Mouse (Mus musculus): ENCODE data around the gene Gm28374.
"Not testable (repeated sequence)": the region's sequence is repeated elsewhere in the genome, so short reads cannot be mapped to it uniquely, and the experiment has no call there.

Gm28374 gene

DNA sequence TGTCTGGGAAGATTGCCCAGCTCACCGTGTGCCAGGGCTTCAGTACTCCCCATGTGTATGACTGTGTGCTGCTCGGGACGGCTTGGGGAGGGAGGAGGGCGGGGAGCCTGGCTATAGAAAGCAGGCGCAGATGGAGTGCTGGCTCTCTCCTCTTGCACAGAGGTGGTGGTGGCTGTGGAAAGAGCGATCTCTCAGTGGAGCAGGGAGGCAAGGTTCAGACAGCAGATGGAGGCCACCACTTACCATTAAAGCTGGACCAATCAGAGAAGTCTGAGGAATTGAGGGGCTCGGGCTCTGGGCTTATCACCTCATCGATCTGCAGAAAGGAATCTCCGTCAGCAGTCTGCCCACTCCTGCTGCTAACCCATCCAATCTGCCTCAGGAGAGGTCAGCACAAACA, at the start of gene Gm28374:
TSS of gene Gm28374 (minus strand) at position 101 of the 400 bp plus-strand sequence.
- no peak for DNase-seq (ENCODE audit: extremely low spot score, low spot score)

- not testable (repeated sequence) for DNase-seq (ENCODE audit: extremely low spot score, low spot score)
Measured at GRCm38 (mm10) chr19:6130414-6131128, 48.5 kb upstream of the Gm28374 start.

- DNase-seq (ENCODE audit: extremely low spot score, low spot score) = peak; percentile 91
Measured at GRCm38 (mm10) chr19:6127760-6128341, 45.8 kb upstream of the Gm28374 start, which contains the start of gene Snx15. Gene Snx15 (minus strand): TSS chr19:6128304.

DNA sequence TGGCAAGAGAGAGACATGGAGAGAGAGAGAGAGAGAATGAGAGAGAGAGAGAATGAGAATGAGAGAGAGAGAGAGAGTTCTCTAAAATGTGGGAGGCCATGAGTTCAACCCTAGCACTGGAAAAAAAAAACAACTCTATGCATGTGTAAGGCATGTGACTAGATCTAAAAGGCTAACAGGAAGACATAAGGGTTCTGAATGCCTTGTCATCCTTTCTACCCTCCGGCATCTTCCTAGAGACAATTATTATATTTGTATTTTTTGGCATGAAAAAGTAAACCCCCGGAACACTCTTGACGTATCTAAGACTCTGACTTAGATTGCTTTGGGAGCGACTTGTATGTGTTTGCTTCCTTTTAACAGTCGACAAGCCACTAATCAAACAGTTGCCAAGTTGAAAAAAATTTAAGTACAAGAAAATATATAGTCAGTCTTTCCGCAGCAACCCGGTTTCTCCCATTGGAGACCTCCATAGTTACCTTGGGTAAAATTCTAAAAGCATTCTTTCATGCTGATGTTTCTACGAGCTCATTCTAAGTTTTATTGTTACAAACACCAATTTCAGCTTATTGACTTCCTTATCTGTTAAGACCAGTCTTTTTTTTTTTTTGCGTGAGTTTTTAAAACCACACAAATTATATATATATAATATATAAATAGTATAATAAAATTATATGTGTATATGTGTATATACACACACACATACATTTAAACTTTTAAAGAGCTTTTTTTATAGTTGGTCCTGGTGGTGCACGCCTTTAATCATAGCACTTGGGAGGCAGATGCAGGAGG, 44.9 kb upstream of the Gm28374 start:
- no peak for DNase-seq (ENCODE audit: extremely low spot score, low spot score)

GRCm38 (mm10) chr19:6126289-6126688, 44.2 kb upstream of the Gm28374 start:
- peak; percentile 50 for DNase-seq (ENCODE audit: extremely low spot score, low spot score)

DNA sequence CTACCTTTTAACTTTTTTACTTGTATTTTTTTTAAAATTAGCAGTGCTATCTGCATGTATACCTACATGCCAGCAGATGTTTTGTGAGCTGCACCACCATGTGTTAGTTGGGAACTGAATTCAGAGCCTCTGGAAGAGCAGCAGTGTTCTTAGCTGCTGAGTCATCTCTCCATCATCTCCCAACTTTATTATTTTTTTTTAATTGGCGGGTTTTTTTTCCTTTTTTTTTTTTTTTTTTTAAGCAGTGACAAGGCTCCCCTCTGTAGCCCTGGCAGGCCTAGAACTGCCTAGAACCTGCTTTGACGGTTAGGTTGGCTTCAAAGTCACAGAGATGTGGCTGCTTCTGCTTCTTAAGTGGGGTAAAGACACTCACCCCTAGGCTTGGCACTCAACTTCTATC, 42.8 kb upstream of the Gm28374 start:
- no peak for DNase-seq (ENCODE audit: extremely low spot score, low spot score)

DNA sequence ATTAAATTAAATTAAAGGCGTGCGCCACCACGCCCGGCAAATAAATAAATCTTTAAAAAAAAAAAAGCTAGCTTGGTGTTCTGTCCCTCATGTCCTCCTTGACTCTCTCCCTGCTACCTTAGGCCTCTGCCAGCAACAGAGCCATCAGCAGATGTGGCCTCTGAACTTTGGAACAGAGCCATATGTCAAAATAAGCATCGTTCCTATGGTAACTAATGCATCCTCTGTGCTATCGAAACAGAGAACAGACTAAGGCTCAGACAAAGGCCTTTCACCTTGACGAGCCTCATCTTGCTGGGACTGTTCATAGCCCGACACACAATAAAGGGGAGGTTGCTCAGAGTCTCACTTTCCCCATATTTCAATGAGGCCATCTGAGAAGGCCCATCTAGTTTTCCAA, 41.3 kb upstream of the Gm28374 start:
- DNase-seq (ENCODE audit: extremely low spot score, low spot score) = peak; percentile 41

GRCm38 (mm10) chr19:6121761-6122160, 39.7 kb upstream of the Gm28374 start:
- DNase-seq (ENCODE audit: extremely low spot score, low spot score) = no peak

DNA sequence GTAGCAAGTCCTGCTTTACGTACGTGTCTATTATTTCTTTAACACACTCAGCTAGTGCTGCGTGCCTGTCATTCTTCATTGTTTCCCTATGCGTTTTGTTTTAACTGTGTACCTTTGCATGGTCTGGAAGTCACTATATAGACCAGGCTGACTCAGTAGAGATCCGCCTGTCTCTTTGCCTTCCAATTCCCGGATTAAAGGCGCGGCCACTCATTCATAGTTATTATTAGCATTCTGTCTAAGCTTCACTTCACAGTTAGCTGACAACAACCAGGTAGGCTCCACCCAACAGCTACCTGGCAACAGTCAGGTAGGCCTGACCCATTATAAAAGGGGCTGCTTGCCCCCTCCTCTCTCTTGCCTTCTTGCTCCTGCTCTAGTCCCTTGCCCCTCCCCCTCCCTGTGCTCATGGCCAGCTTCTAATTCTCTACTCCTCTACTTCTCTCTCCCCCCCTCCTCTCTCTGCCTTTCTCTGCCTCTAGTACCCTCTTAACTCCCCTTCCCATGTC, 36.7 kb upstream of the Gm28374 start:
- no peak for DNase-seq (ENCODE audit: extremely low spot score, low spot score)

GRCm38 (mm10) chr19:6117986-6118676, 36.1 kb upstream of the Gm28374 start, which contains the start of gene Sac3d1:
Gene Sac3d1 (minus strand): TSS chr19:6118650.
- DNase-seq (ENCODE audit: extremely low spot score, low spot score) = peak; percentile 89

DNA sequence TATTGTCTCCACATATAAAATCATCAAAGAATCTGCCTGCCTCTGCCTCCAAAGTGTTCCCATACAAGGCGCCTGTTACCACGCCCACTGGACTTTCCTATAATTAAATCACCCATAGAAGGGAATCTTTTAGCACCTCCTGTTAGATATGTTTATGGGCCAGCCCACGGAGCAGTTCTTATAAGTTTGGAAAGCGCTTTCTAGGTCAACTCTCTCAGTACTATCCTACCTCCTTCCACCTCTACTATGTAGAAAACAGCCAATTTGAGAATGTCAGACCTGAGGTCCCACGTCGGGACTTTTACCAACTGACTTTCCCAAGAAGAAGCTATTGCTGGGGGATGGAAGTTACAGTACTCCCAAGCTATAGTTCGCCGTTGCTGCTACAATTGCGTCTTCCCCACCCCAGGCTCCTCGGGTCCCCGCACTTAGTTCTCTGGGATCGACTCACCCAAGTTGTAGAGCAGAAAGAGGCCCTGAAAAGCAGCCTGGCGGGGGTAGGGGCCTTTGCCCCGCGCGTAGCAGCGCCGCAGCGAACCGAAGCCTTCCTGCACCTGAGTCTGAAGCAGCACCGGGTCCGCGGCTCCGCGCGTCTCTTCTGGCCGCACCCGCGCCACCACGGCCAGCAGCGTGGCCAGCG, 35.4 kb upstream of the Gm28374 start:
- no peak for DNase-seq (ENCODE audit: extremely low spot score, low spot score)

GRCm38 (mm10) chr19:6116113-6116850, 34.2 kb upstream of the Gm28374 start:
- no peak for DNase-seq (ENCODE audit: extremely low spot score, low spot score)

DNA sequence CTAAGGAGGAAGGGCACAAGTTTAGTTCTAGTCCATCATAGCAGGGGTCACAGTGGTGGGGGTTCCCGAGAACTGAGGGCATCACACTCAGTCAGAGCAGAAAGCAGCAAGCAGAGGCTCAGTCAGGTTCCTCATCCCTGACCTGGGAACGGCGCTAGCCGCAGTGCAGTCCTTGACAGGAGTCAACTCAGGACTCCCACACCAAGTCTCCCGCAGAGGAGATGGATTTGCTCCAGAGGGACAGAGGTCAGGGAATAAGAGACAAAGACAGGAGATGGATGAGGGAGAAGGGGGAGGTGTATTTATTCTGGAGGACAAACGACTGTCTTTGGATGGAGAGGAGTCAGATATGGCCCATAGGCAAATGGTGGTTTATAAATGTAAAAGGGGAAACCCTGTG, 31.1 kb upstream of the Gm28374 start:
- DNase-seq (ENCODE audit: extremely low spot score, low spot score) = no peak

DNA sequence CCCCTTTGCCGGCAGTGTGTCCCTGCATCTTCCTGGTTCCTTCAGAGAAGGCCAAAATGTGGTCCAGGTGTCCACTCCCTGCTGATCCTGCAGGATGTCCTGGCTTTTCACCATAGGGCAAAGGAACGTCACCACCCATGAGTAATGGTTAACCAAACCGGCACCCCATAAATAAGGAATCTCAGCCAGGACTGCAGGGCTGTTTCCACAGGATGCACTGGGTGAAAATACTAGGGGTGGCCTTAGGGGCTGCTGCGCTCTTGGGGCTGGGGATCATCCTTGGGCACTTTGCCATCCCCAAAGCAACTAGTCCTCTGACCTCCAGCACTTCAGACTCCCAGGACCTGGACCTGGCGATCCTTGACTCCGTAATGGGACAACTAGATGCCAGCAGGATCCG, 23.5 kb upstream of the Gm28374 start, which contains the start of gene Naaladl1:
TSS of gene Naaladl1 (plus strand) at position 197 of the 400 bp plus-strand sequence.
- no peak for DNase-seq (ENCODE audit: extremely low spot score, low spot score)

GRCm38 (mm10) chr19:6104476-6104875, 22.4 kb upstream of the Gm28374 start:
- no peak for DNase-seq (ENCODE audit: extremely low spot score, low spot score)

GRCm38 (mm10) chr19:6102169-6102853, 20.3 kb upstream of the Gm28374 start:
- DNase-seq (ENCODE audit: extremely low spot score, low spot score) = no peak

DNA sequence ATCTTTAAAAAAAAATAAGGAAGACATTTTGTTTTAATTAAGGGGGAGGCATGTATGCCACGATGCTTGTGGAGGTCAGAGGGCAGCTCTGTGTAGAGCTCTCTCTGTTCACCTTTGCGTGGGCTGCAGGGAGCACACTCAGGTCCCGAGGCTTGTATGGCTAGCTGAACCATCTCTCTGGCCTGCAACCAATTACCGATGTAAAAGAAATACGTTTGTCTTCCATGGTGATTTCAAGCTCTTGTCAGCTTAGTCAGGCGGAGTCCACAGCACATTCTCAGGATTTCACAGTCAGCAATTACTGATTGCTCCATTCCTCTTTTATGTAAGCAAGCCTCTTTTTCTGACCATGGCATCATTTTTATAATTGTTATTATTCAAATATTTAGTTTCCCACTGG, 19.1 kb upstream of the Gm28374 start:
- no peak for DNase-seq (ENCODE audit: extremely low spot score, low spot score)

- DNase-seq (ENCODE audit: extremely low spot score, low spot score) = no peak
Measured at GRCm38 (mm10) chr19:6097847-6098246, 15.8 kb upstream of the Gm28374 start.

DNA sequence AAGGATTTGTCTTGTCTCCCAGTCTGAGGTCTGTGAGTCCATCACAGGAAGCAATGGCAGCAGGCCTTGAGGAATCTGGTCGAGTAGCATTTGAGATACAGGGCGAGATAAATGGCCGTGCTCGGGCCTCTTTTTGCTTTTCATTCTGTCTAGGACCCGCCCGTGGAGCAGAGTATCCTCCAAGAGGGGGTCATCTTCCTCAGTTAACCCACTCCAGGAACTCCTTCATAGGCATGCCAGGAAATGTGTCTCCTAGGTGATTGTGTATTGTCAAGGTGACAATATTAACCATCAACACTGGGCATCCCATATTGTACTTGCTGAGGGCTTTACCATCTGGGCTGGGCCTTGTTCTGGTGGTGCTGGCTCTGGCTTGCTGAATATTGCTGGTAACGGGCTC, 12.1 kb upstream of the Gm28374 start, which contains the start of gene AC131692.1:
TSS of gene AC131692.1 (plus strand) at position 301 of the 400 bp plus-strand sequence.
- no peak for DNase-seq (ENCODE audit: extremely low spot score, low spot score)
